ENCODE assay signal across 8 mouse cellular contexts in the genomic region with DNA sequence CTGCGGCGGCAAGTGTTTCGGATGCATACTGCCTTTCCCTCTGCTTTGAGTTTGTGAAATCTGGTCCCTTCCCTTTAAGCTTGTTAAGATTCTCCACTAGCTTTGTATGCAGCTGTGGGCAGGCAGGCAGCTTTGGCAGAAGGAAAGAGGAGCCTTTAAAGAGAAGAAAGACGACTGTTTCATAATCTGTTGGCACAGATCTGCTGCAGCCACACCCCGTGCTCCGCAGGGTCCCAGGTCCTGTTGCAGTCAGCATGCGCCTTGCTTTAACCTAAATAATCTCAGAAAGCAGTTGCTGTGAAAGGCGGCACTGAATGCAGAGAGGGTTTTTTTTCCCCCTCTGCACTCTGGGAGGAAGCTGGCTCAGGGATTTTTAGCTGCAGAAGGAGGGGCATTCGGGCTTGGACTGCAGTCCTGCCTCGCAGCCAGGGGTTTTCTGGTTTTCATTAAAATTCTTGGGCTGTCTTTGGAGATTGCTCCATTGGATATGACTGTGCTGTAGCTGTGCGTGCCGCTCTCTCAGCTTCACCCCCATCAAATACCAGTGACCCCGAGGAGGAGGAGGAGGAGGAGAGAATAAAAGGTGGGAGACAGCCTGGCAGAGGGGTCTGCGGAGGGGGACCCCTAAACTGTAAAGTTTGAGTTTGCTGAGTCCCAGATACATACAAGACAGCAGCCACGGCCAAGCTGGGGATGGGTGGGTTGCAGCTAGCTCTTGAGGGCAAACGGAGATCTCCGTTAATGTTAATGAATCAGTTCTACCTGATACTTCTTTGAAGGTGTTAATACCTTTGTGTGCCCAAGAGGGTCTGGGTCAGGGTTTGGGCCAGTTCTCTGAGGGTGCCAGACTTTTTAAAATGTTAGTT. TPM values are rescaled to one million over a fixed set of nuclear protein-coding genes. Genes with fewer than 3 reads are reported as not detected.
A peak's percentile ranks its signal among the peaks of the same experiment; 100 is the strongest.
DNase-seq lines count a peak whose midpoint lies in the region; ATAC-seq lines count a peak whose summit lies in the region.

No protein-coding gene starts in this region.

- peak overlapping the region; percentile 43 for H3K4me2 ChIP-seq in intestine, embryonic 14.5 days (ENCODE audit: low read length)
- H3K4me2 ChIP-seq in stomach, embryonic 15.5 days = peak overlapping the region; percentile 46

- H3K36me3 ChIP-seq in intestine, embryonic 14.5 days (ENCODE audit: control insufficient read depth, insufficient read depth, low read length) = no peaks in the 10 kb centered on the region
- no peaks in the 10 kb centered on the region for H3K36me3 ChIP-seq in stomach, embryonic 15.5 days

- DNase-seq in brain, embryonic 18.5 days (ENCODE audit: low read depth, low spot score) = peak; percentile 28
- DNase-seq in embryo, embryonic 11.5 days (ENCODE audit: low read depth, low spot score) = peak; percentile 46
- peak; percentile 59 for DNase-seq in gastrocnemius, postnatal 25 days
- peak; percentile 65 for DNase-seq in intestine, embryonic 14.5 days (ENCODE audit: low spot score)
- peak; percentile 59 to 71 for DNase-seq in left cerebral cortex, adult 9 months (ENCODE audit: low spot score in 2 of 2)
- DNase-seq in mesoderm, embryonic 11.5 days (ENCODE audit: low read depth, low spot score) = peak; percentile 78
- no peak for DNase-seq in thymus, postnatal 10 days (ENCODE audit: low spot score in 2 of 2)

- H3K9me3 ChIP-seq in intestine, embryonic 14.5 days (ENCODE audit: control insufficient read depth, low read length) = no peaks in the 10 kb centered on the region
- no peaks in the 10 kb centered on the region for H3K9me3 ChIP-seq in stomach, embryonic 15.5 days

- peak overlapping the region; percentile 6; the same call in 1 of the 2 replicates for H3K4me3 ChIP-seq in intestine, embryonic 14.5 days (ENCODE audit: low read depth, low read length)
- H3K4me3 ChIP-seq in stomach, embryonic 15.5 days (replicated peaks) = peak overlapping the region; percentile 18; the same call in 1 of the 2 replicates

- H3K27me3 ChIP-seq in intestine, embryonic 14.5 days (replicated peaks; ENCODE audit: control insufficient read depth, insufficient read depth, low read length) = no peaks in the 10 kb centered on the region
- H3K27me3 ChIP-seq in stomach, embryonic 15.5 days (replicated peaks) = no peaks in the 10 kb centered on the region

- 0 out of 2 replicates have a peak, but pooled peaks have one; percentile 50 for ATAC-seq in intestine, embryonic 14.5 days (replicated peaks; ENCODE audit: low FRiP score, low TSS enrichment, low read depth)
- peak; percentile 48; the same call in 1 of the 2 replicates for ATAC-seq in stomach, embryonic 15.5 days (ENCODE audit: insufficient read depth, low FRiP score, low read depth)

- 29% methylated on average over 17 of the region's 17 CpGs for WGBS in intestine, embryonic 14.5 days
- 26% methylated on average over 17 of the region's 17 CpGs for WGBS in stomach, embryonic 15.5 days

- no peak overlapping the region for H3K9ac ChIP-seq in intestine, embryonic 14.5 days (ENCODE audit: low read length)
- no peak overlapping the region for H3K9ac ChIP-seq in stomach, embryonic 15.5 days

- peak overlapping the region; percentile 75 for H3K27ac ChIP-seq in intestine, embryonic 14.5 days (ENCODE audit: low read depth)
- H3K27ac ChIP-seq in stomach, embryonic 15.5 days = peak overlapping the region; percentile 78

- peaks cover 15% of the 10 kb centered on the region; the same call in 1 of the 2 replicates for H3K4me1 ChIP-seq in intestine, embryonic 14.5 days (replicated peaks; ENCODE audit: control insufficient read depth, insufficient read depth, low read length)
- H3K4me1 ChIP-seq in stomach, embryonic 15.5 days = peaks cover 19% of the 10 kb centered on the region

RNA-seq across cellular contexts. Expression of gene Rab30, which starts 35.9 kb away (rescaled TPM):
- total RNA-seq in gastrocnemius, postnatal 25 days (2021) = 10 to 100 TPM in 1 of 2 experiments, 1 to 10 TPM in 1; 6.7 to 12.7 TPM
- polyA plus RNA-seq in intestine, embryonic 14.5 days (2014; fragmentation: Nextera tagmentation; extraction: Ambion mirVana) = 19.1 and 23.4 TPM in 2 replicates
- polyA plus RNA-seq in stomach, embryonic 15.5 days (2015; fragmentation: Nextera tagmentation; extraction: Ambion mirVana) = 18.4 and 23.9 TPM in 2 replicates

Comparison
In these comparisons a context has a peak if more than half of its experiments do, and no peak if none do; other contexts are left out.
1. DNase-seq: peak in brain, embryonic 18.5 days (single experiment), embryo, embryonic 11.5 days (single experiment), gastrocnemius, postnatal 25 days (single experiment), intestine, embryonic 14.5 days (single experiment), left cerebral cortex, adult 9 months (2 of 2) and mesoderm, embryonic 11.5 days (single experiment); none in thymus, postnatal 10 days (0 of 2).